Mouse (Mus musculus): Measurements from ENCODE around the gene Fgfr2. TPM values are rescaled to one million over a fixed set of nuclear protein-coding genes. Genes with fewer than 3 reads are reported as not detected.

Gene Fgfr2
- total RNA-seq, 4 experiments from 2014 or later = 1.1 to 1.9 (median 1.4) TPM

- peak; percentile 87 for DNase-seq (ENCODE audit: low spot score)
These were observed 2163.3 kb downstream of the Fgfr2 start for GRCm38 (mm10) chr7:130959868-130960267.

- DNase-seq (ENCODE audit: low spot score) = no peak
These were observed 2164.6 kb downstream of the Fgfr2 start for GRCm38 (mm10) chr7:130958551-130958950.

- DNase-seq (ENCODE audit: low spot score) = no peak
These were observed 2169.0 kb downstream of the Fgfr2 start for GRCm38 (mm10) chr7:130954177-130954601.

DNA sequence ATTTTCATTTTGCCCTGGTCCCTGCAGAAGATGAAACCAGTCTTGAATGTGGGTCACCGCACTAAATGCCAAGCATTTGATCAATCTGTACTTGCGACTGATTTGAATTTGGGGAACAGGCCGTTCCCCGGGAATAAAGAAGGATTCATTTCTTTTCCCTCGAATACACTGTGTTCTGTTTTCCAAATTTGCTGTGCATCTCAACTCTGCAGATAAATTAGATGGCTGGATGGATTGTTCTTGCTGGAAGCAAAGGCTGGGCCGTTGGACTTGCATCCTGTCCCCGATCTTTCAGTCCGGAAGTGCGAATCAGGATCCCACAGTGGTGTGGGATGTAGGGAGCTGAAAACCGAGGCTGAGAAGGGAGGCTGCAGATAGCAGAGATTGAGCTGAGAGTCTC lies 2169.8 kb downstream of the Fgfr2 start:
- DNase-seq (ENCODE audit: low spot score) = no peak

- DNase-seq (ENCODE audit: low spot score) = no peak
These were observed 2172.1 kb downstream of the Fgfr2 start for GRCm38 (mm10) chr7:130951004-130951403.

DNA sequence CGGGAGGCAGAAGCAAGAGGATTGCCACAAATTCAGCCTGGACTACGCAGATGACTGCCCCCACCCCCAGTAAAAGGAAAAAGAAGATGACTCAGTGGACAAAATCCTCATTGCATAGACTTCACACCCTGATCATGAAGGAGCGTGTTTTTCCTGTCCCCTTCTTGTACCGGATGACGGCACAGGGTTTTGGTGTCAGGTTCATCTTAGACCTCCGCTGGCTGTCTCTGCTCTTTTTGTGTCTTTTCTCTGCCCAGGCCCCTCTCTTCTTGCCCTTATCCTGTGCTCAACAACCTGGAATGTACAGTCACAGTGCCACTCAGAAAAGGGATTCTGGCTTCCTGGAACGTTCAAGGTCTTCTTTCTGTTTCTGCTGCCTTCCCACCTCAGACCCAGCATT lies 2172.7 kb downstream of the Fgfr2 start:
- DNase-seq (ENCODE audit: low spot score) = no peak

- peak; percentile 64 for DNase-seq (ENCODE audit: low spot score)
These were observed 2173.8 kb downstream of the Fgfr2 start for GRCm38 (mm10) chr7:130949331-130949751.

DNA sequence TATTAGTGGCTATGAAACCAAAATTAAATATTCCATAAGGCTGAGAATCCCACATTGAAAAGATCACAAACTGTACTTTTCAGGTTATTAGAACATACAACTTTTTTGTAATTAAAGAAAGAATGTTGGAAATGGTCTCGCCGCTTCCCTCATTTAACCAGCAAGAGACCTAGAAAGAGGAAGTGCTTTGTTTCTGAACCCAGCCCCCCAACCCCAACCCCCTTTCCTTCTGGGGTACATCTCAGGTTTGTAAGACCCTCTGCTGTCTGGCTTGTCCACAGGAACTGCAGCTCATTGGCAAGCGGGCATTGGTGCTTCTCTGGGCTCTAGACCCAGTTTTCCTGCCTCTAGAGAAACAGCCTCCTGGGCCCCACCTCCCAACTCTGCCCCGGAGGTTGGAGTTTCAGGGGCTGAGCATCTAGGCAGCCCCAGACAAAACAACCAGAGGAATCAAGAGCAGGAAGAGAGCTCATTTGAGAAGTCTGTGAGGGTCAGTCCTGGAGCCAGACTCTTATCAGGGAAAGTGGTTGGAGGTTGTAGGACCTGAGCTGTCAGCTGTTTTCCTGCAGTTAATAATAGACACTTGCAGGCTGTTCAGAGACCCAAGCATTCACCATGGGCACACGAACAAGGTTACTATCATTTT lies 2174.5 kb downstream of the Fgfr2 start:
- DNase-seq (ENCODE audit: low spot score) = no peak

DNA sequence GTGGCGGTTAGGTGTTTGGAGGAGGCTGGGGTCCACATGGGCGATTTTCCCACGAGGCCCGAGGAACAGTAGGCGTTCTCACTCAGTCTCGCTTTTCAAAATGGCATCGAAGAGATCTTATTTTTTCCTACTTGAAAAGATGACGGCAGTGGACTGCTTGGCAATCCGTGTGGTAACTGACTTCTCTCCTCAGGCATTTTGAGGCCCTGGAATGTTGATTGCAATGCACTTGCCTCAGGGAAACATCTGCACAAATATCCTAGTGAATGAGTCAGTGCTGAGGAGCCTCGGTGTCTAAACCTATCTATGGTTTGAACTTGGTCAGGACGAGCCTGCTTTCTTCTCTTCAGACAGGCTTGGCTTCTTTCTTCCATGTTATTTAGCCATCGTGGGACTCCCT lies 2176.8 kb downstream of the Fgfr2 start:
- DNase-seq (ENCODE audit: low spot score) = no peak

DNA sequence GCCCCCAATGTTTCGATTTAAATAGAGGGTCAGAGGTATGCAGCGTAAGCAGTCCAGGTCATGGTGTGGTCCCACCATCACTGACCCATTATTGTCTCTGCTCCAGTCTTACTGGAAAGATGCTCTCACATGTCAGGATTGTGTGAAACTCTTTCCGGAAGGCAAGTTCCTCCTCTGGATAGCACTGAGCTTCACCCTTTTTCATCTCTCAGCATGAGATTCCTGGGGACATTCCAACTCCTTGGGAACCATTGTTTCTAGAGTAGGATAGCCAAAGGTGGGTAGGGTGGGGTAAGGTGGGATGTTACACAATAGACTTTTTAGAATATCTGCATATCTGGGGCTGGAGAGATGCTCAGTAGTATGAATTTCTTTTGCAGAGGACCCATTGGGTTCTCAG lies 2177.4 kb downstream of the Fgfr2 start:
- DNase-seq (ENCODE audit: low spot score) = no peak

- no peak for DNase-seq (ENCODE audit: low spot score)
These were observed 2178.2 kb downstream of the Fgfr2 start for GRCm38 (mm10) chr7:130944766-130945475.

DNA sequence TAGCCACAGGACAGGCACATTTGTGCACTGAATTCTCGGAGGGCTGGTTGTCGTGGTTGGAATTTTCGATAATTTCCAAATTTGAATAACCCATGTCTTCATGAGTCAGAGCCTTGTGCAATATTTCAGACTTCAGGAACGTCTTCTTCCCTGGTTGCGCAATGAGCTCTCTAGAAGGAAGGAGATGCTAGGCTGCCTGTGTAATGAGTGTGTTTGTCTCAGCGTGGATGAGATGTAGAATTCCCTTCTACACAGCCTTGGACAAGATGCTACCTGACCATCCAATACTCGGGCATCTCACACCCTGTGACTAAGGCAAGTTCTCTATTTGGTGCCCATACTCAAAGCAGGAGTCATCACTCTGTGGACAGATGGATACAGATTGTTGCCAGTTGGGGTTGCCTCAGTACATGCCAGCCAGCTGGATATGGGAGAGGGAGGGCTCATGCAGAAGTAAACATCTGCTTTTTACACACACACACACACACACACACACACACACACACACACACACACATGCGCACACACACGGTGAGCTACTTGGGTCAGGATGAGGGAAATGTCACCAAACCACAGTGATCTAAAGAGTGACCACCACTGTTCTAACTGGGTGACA lies 2179.8 kb downstream of the Fgfr2 start:
- DNase-seq (ENCODE audit: low spot score) = peak; percentile 61

GRCm38 (mm10) chr7:130940733-130941132 lies 2182.4 kb downstream of the Fgfr2 start:
- DNase-seq (ENCODE audit: low spot score) = no peak

DNA sequence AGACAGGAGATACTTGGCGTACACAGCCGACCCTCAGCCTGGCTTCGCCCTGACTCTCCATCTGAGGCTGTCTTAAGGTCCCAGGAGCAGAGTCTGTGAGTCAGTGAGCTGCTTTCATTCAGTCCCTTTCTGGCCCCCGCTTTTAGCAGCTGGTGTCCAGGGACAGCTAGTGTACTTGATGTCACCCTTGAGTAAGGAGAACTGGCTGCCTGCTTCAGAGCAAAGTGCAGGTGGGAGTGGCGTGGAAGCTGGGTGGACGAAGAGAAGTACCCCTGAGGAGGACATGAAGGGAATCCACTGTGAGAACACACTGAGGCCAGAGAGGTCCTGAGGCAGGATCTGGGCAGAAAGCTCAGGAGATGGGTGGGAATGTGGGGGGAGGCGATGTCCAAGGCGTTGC lies 2184.3 kb downstream of the Fgfr2 start:
- no peak for DNase-seq (ENCODE audit: low spot score)

DNA sequence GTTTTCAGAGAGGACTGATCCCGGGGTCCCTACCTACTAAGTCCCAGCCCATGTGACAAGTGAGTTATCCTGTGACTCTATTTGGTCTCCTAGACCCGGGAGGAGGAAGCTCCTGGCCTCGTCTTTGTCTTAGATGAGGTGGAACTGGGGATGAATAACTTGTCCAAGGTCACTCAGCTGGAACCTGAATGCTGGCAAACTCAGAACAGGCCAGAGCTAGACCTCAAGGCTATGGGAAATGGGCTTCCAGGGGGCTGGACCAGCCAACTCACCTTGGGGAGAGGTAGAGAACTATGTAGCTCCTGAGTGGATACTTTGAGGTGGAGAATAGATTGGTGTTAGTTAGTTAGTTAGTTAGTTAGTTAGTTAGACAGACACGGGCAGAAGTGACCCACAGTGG lies 2185.1 kb downstream of the Fgfr2 start:
- no peak for DNase-seq (ENCODE audit: low spot score)

DNA sequence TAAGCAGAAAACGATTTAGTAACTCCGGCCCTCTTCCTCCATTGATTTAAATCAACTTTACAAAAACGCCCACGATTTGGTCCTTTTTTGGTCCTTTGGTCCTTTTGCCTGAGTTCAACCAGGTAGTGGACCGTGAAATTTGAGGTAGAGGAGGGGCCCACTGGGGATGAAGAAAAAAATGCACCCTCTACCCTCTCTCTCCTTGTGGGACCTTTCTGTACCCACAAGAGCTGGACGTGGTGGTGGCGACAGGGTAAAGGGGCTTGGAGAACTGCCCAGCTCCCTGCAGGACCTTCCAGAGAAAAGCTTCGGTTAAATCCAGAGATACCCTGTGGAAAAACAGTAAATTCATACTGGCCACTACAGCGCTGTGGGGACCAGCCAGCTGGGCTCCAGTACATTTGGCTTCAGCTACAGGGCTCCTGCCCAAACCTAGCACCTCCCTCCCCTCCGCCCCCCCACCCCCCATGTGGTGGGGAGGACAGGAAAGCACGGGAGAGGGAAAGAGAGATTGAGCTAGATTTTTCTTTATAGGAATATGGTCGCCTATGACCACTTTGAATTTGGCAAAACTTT lies 2185.8 kb downstream of the Fgfr2 start:
- no peak for DNase-seq (ENCODE audit: low spot score)

DNA sequence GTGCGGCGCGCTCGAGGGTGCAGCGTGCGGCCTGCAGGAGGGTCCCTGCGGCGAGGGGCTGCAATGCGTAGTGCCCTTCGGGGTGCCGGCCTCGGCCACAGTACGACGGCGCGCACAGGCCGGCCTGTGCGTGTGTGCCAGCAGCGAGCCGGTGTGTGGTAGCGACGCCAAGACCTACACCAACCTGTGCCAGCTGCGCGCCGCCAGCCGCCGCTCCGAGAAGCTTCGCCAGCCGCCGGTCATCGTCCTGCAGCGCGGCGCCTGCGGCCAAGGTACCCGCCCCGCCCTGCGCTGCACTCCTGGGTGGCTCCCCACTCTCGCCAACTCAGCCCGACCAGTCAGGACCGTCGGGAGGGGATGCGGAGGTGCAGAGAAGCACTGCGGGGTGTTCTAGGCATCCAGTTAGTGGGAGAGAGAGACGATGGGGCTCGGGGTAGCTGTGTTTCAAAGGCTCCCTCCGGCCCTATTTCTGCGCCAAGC lies 2186.6 kb downstream of the Fgfr2 start:
- DNase-seq (ENCODE audit: low spot score) = no peak

DNA sequence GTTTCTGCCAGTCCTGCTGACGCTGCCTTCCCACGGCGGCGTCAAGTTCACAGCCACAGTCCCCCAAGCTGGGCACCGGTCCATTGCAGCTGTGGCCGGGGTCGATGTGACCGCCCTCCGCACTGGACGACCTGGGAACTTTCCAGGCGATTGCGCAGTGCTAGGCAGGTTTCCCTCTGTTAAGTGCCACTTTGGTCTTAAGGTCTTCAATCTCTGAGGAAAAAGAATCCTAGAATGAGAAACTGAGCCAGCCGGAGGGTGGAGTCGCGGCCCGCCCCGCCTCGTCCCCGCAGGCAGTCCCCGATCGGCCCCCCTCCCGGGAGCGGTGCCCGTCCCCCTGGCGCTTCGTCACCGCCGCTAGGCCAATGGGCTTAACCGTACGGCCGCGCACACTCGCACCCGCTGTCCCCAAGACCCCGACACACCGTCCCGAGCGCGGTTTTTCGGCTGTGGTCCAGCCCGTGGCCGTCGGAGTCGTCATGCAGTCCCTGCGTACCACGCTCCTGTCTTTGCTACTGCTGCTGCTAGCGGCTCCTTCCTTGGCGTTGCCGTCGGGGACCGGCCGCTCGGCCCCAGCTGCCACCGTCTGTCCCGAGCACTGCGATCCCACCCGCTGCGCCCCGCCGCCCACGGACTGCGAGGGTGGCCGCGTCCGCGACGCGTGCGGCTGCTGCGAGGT lies 2187.2 kb downstream of the Fgfr2 start, which contains the start of gene Htra1:
TSS of gene Htra1 (plus strand) at position 319 of the 679 bp plus-strand sequence.
- peak; percentile 78 for DNase-seq (ENCODE audit: low spot score)

GRCm38 (mm10) chr7:130935421-130935792 lies 2187.7 kb downstream of the Fgfr2 start:
- DNase-seq (ENCODE audit: low spot score) = no peak

- no peak for DNase-seq (ENCODE audit: low spot score)
These were observed 2188.5 kb downstream of the Fgfr2 start for GRCm38 (mm10) chr7:130934654-130935053.

DNA sequence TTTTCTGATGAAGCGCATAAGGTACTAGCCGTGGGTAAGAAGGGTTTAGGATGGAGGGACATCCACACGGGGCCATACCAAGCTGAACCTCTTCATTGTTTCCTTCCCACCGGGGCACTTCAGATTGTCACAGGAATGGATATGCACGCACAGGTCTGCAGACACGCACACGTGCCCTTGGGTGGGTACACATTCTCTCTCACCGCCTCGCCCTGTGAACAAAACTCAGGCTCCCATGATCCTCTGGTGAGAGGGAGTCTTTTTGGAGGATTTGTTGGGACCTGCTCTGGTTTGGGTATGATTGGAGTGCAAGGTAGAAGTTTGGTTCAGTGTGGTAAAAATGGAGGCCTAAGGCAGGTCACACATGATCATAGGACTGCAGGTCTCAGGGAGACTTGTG lies 2190.2 kb downstream of the Fgfr2 start:
- DNase-seq (ENCODE audit: low spot score) = no peak

DNA sequence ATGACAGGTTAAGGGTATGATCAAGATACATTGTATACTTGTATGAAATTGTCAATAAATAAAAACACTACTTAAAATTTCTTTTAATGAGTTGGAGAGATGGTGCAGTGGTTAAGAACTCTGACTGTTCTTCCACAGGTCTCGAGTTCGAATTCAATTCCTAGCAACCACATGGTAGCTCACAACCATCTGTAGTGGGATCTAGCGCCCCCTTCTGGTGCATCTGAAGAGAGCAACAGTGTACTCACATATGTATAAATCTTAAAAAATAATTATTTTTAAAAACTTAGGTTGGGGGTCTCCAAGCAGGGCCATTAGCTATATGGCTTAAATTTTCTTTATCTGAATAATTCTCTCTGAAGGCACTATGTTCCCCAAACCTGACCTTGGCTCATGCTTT lies 2192.7 kb downstream of the Fgfr2 start:
- DNase-seq (ENCODE audit: low spot score) = no peak
